Mouse (Mus musculus) embryonic facial prominence, embryonic 12.5 days (tissue): ENCODE measurements around the gene Polg2. TPM values are rescaled to one million over a fixed set of nuclear protein-coding genes. Genes with fewer than 3 reads are reported as not detected.

Experiments used
- ATAC-seq: fragments of 200-750 bp; cut with Nextera tagmentation; 2 replicates; pipeline ENCODE4 v1.8.0; 2017; ENCODE audit not compliant: insufficient number of reproducible peaks, insufficient read depth, low FRiP score, low TSS enrichment
- H3K27ac ChIP-seq: fragments of 300-500 bp; sonication (generic); 2 replicates; pipeline ENCODE4 v1.5.1; 2016; ENCODE audit warnings: mild to moderate bottlenecking
- H3K27me3 ChIP-seq: fragments of 300-500 bp; sonication (generic); 2 replicates; pipeline ENCODE4 v1.6.1; 2016; ENCODE audit warnings: mild to moderate bottlenecking, moderate library complexity
- H3K36me3 ChIP-seq: fragments of 300-500 bp; sonication (generic); 2 replicates; pipeline ENCODE4 v1.6.1; 2016; ENCODE audit warnings: mild to moderate bottlenecking
- H3K4me1 ChIP-seq: fragments of 300-500 bp; sonication (generic); 2 replicates; pipeline ENCODE4 v1.6.1; 2016
- H3K4me2 ChIP-seq: fragments of 300-500 bp; sonication (generic); replicated peaks from 2 replicates; pipeline ENCODE4 v1.6.1; 2016; ENCODE audit warnings: mild to moderate bottlenecking, moderate library complexity
- H3K4me3 ChIP-seq: fragments of 300-500 bp; sonication (generic); 2 replicates; pipeline ENCODE4 v1.5.1; 2016; ENCODE audit warnings: mild to moderate bottlenecking
- H3K9ac ChIP-seq: fragments of 300-500 bp; sonication (generic); 2 replicates; pipeline ENCODE4 v1.6.1; 2016; ENCODE audit warnings: mild to moderate bottlenecking, moderate library complexity
- H3K9me3 ChIP-seq: fragments of 300-500 bp; sonication (generic); 2 replicates; pipeline ENCODE4 v1.6.1; 2016; ENCODE audit warnings: mild to moderate bottlenecking, moderate library complexity
- WGBS: fragments of 180-500 bp; shearing (Covaris S2); methylation state at CpG from one replicate; pipeline ENCODE4 v1.1.7; 2016; 5-methylcytosine and 5-hydroxymethylcytosine counted together
- polyA plus RNA-seq: library from polyadenylated mRNA; unstranded; fragments of >200 nt; fragmentation: Nextera tagmentation; extraction: Ambion mirVana; gene quantifications from 2 replicates; pipeline ENCODE4 v1.2.1, GENCODE M21; 2016

The Polg2 gene
- 14.3 and 15.2 TPM in 2 replicates for polyA plus RNA-seq

- Histone ChIP-seq H3K9ac (peak within 1 kb of the TSS; percentile 75), H3K9me3 (no peaks in the 10 kb centered on the region), H3K4me3 (peak within 1 kb of the TSS; percentile 66), H3K36me3 (peaks cover 58% of the 10 kb centered on the region), H3K4me2 (peak within 1 kb of the TSS; percentile 65), H3K4me1 (peaks cover 6% of the 10 kb centered on the region), H3K27me3 (no peaks in the 10 kb centered on the region), H3K27ac (peak within 1 kb of the TSS; percentile 95)
- ATAC-seq: peak; percentile 95
- WGBS: 3% methylated on average over 30 of the region's 30 CpGs
Measured at GRCm38 (mm10) chr11:106779388-106780088, at the start of gene Polg2. TSS of gene Polg2 (minus strand) at chr11:106779537.

DNA sequence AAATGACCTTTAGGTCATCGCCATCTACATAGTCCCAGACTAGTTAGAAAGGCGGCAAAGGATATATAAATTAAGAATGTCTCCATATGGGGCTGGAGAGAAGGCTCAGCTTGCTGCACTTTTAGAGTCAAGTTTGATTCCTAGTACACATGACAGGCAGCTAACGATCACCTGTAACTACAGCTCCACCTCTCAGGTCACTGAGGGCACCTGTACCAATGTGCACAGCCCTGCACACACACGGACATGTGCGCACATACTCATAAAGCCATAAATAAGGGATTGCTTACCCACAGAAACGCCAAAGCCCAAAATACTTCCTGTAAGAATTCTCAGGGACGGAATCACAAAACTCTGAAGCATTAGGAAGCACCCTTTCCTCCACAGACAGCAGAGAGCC, 48.7 kb upstream of the Polg2 start:
- no peak overlapping the region for H3K4me3 ChIP-seq
- no peak overlapping the region for H3K27ac ChIP-seq
- ATAC-seq: no peak
- H3K9me3 ChIP-seq: no peaks in the 10 kb centered on the region
- WGBS: 92% methylated on average over 7 of the region's 7 CpGs
- H3K4me2 ChIP-seq: no peak overlapping the region
- no peaks in the 10 kb centered on the region for H3K4me1 ChIP-seq
- no peak overlapping the region for H3K9ac ChIP-seq
- no peaks in the 10 kb centered on the region for H3K27me3 ChIP-seq
- peaks cover 77% of the 10 kb centered on the region for H3K36me3 ChIP-seq

DNA sequence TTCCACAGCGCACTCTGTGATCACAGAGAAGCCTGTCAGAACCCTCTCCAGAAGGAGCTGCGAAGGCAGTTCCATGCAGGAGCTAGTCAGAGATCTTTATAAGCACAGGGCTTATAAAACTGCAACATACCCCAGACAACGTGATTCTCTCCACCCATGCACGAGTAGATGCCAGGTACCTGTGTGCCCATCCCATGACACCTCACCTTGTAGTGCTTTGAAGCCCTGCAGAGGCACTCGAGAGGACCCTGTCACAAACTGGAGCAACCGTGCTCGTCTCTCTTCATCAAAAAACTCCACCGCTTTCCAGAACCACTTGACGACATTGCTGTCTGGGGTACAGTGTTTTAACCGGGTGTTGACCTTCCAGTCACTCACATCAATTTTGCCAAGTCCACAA, 45.1 kb upstream of the Polg2 start:
- Histone ChIP-seq H3K4me1 (no peaks in the 10 kb centered on the region), H3K36me3 (peaks cover 69% of the 10 kb centered on the region), H3K27me3 (no peaks in the 10 kb centered on the region), H3K4me2 (no peak overlapping the region), H3K27ac (no peak overlapping the region), H3K9ac (no peak overlapping the region), H3K9me3 (no peaks in the 10 kb centered on the region), H3K4me3 (no peak overlapping the region)
- WGBS: 91% methylated on average over 10 of the region's 10 CpGs
- no peak for ATAC-seq

DNA sequence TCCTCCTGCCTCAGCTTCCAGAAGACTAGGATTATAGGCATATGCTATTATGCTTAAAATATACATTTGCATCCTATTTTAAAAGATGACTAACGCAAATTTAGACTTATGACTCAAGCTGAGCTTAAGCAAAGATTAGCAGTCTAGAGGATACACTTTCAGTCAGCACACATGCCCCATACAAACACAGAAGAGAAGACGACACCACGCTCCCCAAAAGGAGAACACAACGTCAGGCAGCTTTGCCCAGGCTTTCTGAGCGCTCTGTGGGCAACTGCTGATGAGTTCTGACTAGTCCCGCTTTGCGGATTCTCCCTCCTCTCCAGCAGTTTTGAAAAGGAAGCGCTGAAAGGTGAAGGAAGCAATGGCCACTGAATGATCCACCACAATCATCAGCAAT, 44.4 kb upstream of the Polg2 start:
- H3K27ac ChIP-seq: no peak overlapping the region
- no peaks in the 10 kb centered on the region for H3K9me3 ChIP-seq
- no peaks in the 10 kb centered on the region for H3K27me3 ChIP-seq
- no peak for ATAC-seq
- peaks cover 71% of the 10 kb centered on the region for H3K36me3 ChIP-seq
- H3K4me1 ChIP-seq: no peaks in the 10 kb centered on the region
- 96% methylated on average over 8 of the region's 8 CpGs for WGBS
- no peak overlapping the region for H3K4me3 ChIP-seq
- no peak overlapping the region for H3K9ac ChIP-seq
- no peak overlapping the region for H3K4me2 ChIP-seq

DNA sequence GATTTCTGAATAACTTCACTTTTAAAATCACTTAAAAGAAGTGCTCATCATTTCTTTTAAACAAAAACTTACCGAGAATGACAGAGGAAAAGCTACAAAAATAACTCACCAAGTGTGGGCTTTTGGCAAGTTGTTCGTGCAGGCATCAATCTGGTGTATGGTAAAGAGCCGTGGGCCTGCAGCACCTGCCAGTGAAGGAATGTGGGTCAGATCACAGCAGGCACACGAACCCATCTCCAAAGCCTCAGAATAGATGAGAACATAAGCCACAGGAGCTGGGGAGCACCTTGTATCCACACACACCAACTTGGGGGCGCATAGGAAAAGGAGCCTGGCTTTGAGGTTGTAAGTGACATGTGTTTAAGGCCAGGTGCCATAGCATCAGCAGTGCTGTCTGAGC, 43.6 kb upstream of the Polg2 start:
- H3K27ac ChIP-seq: no peak overlapping the region
- WGBS: 91% methylated on average over 5 of the region's 5 CpGs
- ATAC-seq: no peak

DNA sequence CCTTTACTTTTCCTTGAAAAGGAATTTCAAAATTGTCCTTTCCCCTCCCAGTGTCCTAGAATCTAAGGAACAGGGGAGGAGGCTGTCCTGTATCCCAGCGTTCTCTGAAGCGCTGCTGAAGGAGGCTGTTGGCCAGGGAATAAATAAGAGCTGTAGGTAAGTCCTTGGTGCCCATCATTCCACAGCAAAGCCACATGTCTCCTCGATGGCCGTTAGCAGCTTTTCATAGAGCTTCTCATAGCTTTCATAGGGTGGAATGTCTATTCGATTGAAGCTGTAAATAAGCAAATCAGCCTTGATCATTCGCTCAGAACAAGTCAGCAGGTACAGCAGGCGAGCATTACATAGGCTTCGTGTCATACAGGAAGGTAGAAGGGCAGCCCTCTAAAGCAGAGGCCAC, 43.2 kb upstream of the Polg2 start:
- no peaks in the 10 kb centered on the region for H3K27me3 ChIP-seq
- 91% methylated on average over 8 of the region's 8 CpGs for WGBS
- ATAC-seq: no peak
- H3K4me2 ChIP-seq: no peak overlapping the region
- no peaks in the 10 kb centered on the region for H3K9me3 ChIP-seq
- peaks cover 69% of the 10 kb centered on the region for H3K36me3 ChIP-seq
- no peak overlapping the region for H3K9ac ChIP-seq
- no peak overlapping the region for H3K4me3 ChIP-seq
- H3K27ac ChIP-seq: no peak overlapping the region
- 0 out of 2 replicates have a peak, but pooled peaks cover 5% of the 10 kb centered on the region for H3K4me1 ChIP-seq

More for the DNA sequence above, 43.6 kb upstream of the Polg2 start:
- Histone ChIP-seq H3K27me3 (no peaks in the 10 kb centered on the region), H3K4me3 (no peak overlapping the region), H3K36me3 (peaks cover 70% of the 10 kb centered on the region), H3K9me3 (no peaks in the 10 kb centered on the region), H3K4me1 (0 out of 2 replicates have a peak, but pooled peaks cover 5% of the 10 kb centered on the region), H3K9ac (no peak overlapping the region), H3K4me2 (no peak overlapping the region)

DNA sequence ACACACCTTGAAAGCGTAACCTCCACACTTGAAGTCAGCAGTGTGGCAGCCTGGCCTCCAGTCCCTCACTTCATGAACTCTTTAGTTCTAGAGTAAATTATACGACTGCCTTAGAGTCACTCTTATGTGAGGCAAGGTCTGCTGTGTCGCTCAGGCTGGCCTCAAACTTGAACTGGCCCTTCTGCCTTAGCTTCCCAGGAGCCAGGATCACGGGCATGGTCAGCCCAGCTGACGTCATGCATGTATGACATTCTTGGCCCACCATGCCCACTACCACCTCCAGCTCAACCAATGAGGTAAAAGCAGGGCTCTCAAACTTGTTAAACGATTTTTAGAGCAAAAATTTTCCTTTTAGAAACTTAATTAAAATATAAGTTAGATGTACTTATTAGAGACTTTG, 42.1 kb upstream of the Polg2 start:
- H3K9ac ChIP-seq: no peak overlapping the region
- H3K4me1 ChIP-seq: 0 out of 2 replicates have a peak, but pooled peaks cover 5% of the 10 kb centered on the region
- H3K4me2 ChIP-seq: no peak overlapping the region
- H3K4me3 ChIP-seq: no peak overlapping the region
- WGBS: 88% methylated on average over 6 of the region's 6 CpGs
- H3K9me3 ChIP-seq: no peaks in the 10 kb centered on the region
- H3K27ac ChIP-seq: no peak overlapping the region
- ATAC-seq: no peak
- no peaks in the 10 kb centered on the region for H3K27me3 ChIP-seq
- H3K36me3 ChIP-seq: peaks cover 73% of the 10 kb centered on the region

DNA sequence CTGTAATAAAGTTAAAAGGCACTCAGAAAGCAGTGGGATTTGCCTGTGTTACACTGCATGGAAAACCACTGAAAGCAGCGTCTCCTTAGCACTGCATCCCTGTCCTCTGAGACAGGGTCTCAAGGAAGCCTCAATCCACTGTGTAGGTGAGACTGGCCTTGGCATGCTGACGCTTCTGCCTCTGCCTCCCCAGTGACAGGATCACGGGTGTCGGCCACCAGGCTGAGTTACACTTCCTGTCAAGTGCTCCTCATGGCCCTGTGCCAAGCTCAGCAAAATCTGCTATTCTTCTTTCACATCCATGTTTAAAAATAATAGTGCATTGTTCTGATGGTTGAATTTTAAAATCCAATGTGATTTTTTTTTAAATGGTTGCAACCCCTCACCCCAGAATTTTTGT, 41.6 kb upstream of the Polg2 start:
- Histone ChIP-seq H3K27me3 (no peaks in the 10 kb centered on the region), H3K4me2 (no peak overlapping the region), H3K27ac (no peak overlapping the region), H3K9me3 (no peaks in the 10 kb centered on the region), H3K4me3 (no peak overlapping the region), H3K4me1 (0 out of 2 replicates have a peak, but pooled peaks cover 5% of the 10 kb centered on the region), H3K9ac (no peak overlapping the region), H3K36me3 (peaks cover 72% of the 10 kb centered on the region)
- no peak for ATAC-seq
- WGBS: 70% methylated on average over 4 of the region's 4 CpGs

DNA sequence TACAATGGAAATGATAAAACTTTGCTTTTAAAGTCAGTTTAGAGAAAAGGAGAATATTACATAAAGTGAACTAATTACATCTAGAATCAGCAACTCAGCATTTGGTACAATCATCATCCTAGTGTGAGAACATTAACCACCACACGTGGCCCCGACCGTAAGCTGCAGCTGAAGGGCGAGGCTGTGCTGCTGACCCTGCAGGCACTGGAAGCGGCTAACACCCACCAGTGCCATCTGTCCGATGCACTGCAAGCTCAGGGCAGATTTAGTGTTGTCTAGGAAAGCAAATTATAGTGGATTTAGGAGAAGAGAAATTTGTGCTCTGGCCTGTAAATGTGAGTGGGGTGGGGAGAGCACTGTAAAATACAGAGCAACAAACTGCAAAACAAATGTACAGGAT, 40.9 kb upstream of the Polg2 start:
- no peak overlapping the region for H3K4me2 ChIP-seq
- peaks cover 76% of the 10 kb centered on the region for H3K36me3 ChIP-seq
- H3K9me3 ChIP-seq: no peaks in the 10 kb centered on the region
- no peaks in the 10 kb centered on the region for H3K27me3 ChIP-seq
- no peak overlapping the region for H3K4me3 ChIP-seq
- H3K27ac ChIP-seq: no peak overlapping the region
- H3K4me1 ChIP-seq: peaks cover 5% of the 10 kb centered on the region; the same call in 1 of the 2 replicates
- ATAC-seq: no peak
- 83% methylated on average over 6 of the region's 6 CpGs for WGBS
- no peak overlapping the region for H3K9ac ChIP-seq

- 85% methylated on average over 9 of the region's 9 CpGs for WGBS
- H3K27ac ChIP-seq: no peak overlapping the region; the same call in 1 of the 2 replicates
- peaks cover 76% of the 10 kb centered on the region for H3K36me3 ChIP-seq
- ATAC-seq: no peak
- H3K27me3 ChIP-seq: no peaks in the 10 kb centered on the region
- peaks cover 11% of the 10 kb centered on the region for H3K4me1 ChIP-seq
- H3K9ac ChIP-seq: no peak overlapping the region
- no peaks in the 10 kb centered on the region for H3K9me3 ChIP-seq
- H3K4me2 ChIP-seq: no peak overlapping the region
- H3K4me3 ChIP-seq: no peak overlapping the region
Measured at GRCm38 (mm10) chr11:106819595-106819994, 40.3 kb upstream of the Polg2 start.

DNA sequence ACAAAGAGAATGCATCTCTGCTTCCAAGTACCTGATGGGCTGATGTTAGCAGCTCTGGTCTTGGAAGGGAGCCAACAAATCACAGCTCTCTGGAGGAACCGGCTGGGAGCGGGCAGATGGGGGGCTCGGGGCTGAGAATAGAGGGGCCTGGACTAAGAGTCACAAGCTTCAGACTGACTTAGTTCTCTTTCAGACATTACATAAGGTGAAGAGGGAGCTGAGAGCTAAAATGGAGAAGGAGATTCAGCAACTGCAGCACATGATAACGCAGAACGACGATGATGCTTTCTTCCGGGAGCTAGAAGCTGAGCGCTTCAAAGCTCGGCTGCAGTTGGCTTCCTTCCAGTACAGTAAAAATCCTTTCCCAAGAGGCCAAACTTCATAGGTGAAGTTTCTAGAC, 39.0 kb upstream of the Polg2 start:
- WGBS: 71% methylated on average over 9 of the region's 9 CpGs
- peak; percentile 69; the same call in 1 of the 2 replicates for ATAC-seq
- peaks cover 14% of the 10 kb centered on the region for H3K4me1 ChIP-seq
- H3K4me2 ChIP-seq: no peak overlapping the region
- H3K36me3 ChIP-seq: peaks cover 78% of the 10 kb centered on the region
- H3K27me3 ChIP-seq: no peaks in the 10 kb centered on the region
- H3K27ac ChIP-seq: no peak overlapping the region
- no peaks in the 10 kb centered on the region for H3K9me3 ChIP-seq
- H3K4me3 ChIP-seq: no peak overlapping the region
- H3K9ac ChIP-seq: no peak overlapping the region

DNA sequence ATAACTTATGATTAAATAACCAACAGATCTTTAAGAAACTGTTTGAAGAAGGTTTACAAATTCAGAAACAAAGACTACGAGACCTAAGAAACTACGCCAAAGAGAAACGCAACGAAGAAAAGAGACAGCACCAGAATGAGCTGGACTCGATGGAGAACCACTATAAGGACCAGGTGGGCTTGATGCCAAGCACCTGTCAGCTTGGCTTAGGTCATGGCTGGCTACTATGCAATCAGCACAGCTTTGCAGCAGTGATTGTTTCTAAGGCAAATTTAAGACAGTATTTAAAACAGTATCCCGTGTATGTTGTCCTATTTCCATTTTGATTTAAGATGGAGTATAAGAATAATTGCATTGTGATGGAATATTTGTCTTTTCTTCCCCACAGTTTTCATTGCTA, 38.5 kb upstream of the Polg2 start:
- H3K36me3 ChIP-seq: peaks cover 77% of the 10 kb centered on the region
- ATAC-seq: no peak
- H3K27ac ChIP-seq: no peak overlapping the region
- H3K9ac ChIP-seq: no peak overlapping the region
- H3K27me3 ChIP-seq: no peaks in the 10 kb centered on the region
- H3K4me3 ChIP-seq: no peak overlapping the region
- peaks cover 14% of the 10 kb centered on the region for H3K4me1 ChIP-seq
- H3K9me3 ChIP-seq: no peaks in the 10 kb centered on the region
- no peak overlapping the region for H3K4me2 ChIP-seq
- 88% methylated on average over 6 of the region's 6 CpGs for WGBS
